Comparison of ENCODE assay signal across 38 mouse cellular contexts in the genomic region with DNA sequence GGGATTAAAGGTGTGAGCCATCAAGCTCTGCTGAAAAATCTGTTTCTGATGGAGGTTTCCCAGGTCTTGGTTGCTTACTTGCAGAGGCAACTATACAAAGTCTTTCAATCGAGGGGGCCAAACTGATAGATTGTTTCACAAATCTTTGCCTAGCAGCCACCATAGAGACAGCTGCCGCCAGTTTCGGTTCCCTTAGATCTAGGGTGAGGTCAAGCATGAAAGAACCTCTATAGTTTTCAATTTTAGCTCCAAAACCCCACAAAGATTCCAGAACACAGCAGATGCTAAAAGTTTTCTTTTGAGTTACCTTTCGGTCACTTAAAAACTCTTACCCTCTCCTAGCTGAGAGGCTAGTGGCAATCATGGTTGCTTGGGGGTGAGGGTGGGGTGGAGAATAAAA. TPM values are rescaled to one million over a fixed set of nuclear protein-coding genes. Genes with fewer than 3 reads are reported as not detected.
DNase-seq lines count a peak whose midpoint lies in the region; ATAC-seq lines count a peak whose summit lies in the region.
"Had no signal": no experiment of that assay in that cellular context is flagged by ENCODE, and none has a peak within 500 bp of the region (broad histone marks: within the 10 kb centered on the region; RNA-seq: fewer than 3 reads in every experiment).

No protein-coding gene starts in this region.

- no peak overlapping the region for H3K4me3 ChIP-seq in intestine, embryonic 14.5 days (ENCODE audit: low read depth, low read length)
- H3K4me3 ChIP-seq in intestine, embryonic 16.5 days (ENCODE audit: low read length) = no peak overlapping the region
- H3K4me3 ChIP-seq: forebrain, embryonic 12.5 days; heart, embryonic 12.5 days; limb, embryonic 10.5 days; limb, embryonic 15.5 days; liver, embryonic 13.5 days; midbrain, embryonic 12.5 days had no signal

- no peaks in the 10 kb centered on the region for H3K27me3 ChIP-seq in intestine, embryonic 14.5 days (replicated peaks; ENCODE audit: control insufficient read depth, insufficient read depth, low read length)
- no peaks in the 10 kb centered on the region for H3K27me3 ChIP-seq in intestine, embryonic 16.5 days (replicated peaks; ENCODE audit: control insufficient read depth, insufficient read depth, low read length)
- H3K27me3 ChIP-seq in splenic B cell, adult 2 months (ENCODE audit: control insufficient read depth, insufficient read depth, low read length, poor library complexity, severe bottlenecking) = no peaks in the 10 kb centered on the region
- H3K27me3 ChIP-seq: forebrain, embryonic 12.5 days; heart, embryonic 12.5 days; limb, embryonic 15.5 days; liver, embryonic 13.5 days; midbrain, embryonic 12.5 days had no signal

- H3K4me2 ChIP-seq in intestine, embryonic 14.5 days (ENCODE audit: low read length) = no peak overlapping the region
- no peak overlapping the region for H3K4me2 ChIP-seq in intestine, embryonic 16.5 days (ENCODE audit: low read depth, low read length)
- H3K4me2 ChIP-seq: forebrain, embryonic 12.5 days; heart, embryonic 12.5 days; hindbrain, embryonic 14.5 days; limb, embryonic 15.5 days; liver, embryonic 13.5 days; midbrain, embryonic 12.5 days had no signal

- ATAC-seq in intestine, embryonic 14.5 days (replicated peaks; ENCODE audit: low FRiP score, low TSS enrichment, low read depth) = no peak
- no peak for ATAC-seq in intestine, embryonic 16.5 days
- peak; percentile 48 for ATAC-seq in granulocyte monocyte progenitor cell, adult 5-6 weeks (replicated peaks; ENCODE audit: poor library complexity, severe bottlenecking)
- ATAC-seq: lung, postnatal 0 days had no signal

- peaks cover 36% of the 10 kb centered on the region for H3K4me1 ChIP-seq in intestine, embryonic 14.5 days (replicated peaks; ENCODE audit: control insufficient read depth, insufficient read depth, low read length)
- peaks cover 26% of the 10 kb centered on the region for H3K4me1 ChIP-seq in intestine, embryonic 16.5 days (ENCODE audit: control insufficient read depth, insufficient read depth, low read length)

- 90% methylated on average over 4 of the region's 4 CpGs for WGBS in intestine, embryonic 14.5 days
- WGBS in intestine, embryonic 16.5 days = 93% methylated on average over 4 of the region's 4 CpGs

- H3K9me3 ChIP-seq in intestine, embryonic 14.5 days (ENCODE audit: control insufficient read depth, low read length) = no peaks in the 10 kb centered on the region
- H3K9me3 ChIP-seq in intestine, embryonic 16.5 days (ENCODE audit: control insufficient read depth, low read length) = no peaks in the 10 kb centered on the region
- H3K9me3 ChIP-seq: forebrain, embryonic 12.5 days; heart, embryonic 12.5 days; limb, embryonic 10.5 days; limb, embryonic 15.5 days; liver, embryonic 13.5 days; midbrain, embryonic 12.5 days had no signal

- no peaks in the 10 kb centered on the region for H3K36me3 ChIP-seq in intestine, embryonic 14.5 days (ENCODE audit: control insufficient read depth, insufficient read depth, low read length)
- H3K36me3 ChIP-seq in intestine, embryonic 16.5 days (ENCODE audit: control insufficient read depth, insufficient read depth, low read length) = no peaks in the 10 kb centered on the region
- H3K36me3 ChIP-seq in splenic B cell, adult 2 months (ENCODE audit: control insufficient read depth, insufficient read depth, low read length, poor library complexity, severe bottlenecking) = no peaks in the 10 kb centered on the region
- H3K36me3 ChIP-seq: forebrain, embryonic 12.5 days; heart, embryonic 12.5 days; limb, embryonic 10.5 days; limb, embryonic 15.5 days; liver, embryonic 13.5 days; midbrain, embryonic 12.5 days had no signal

- peak; percentile 40 for DNase-seq in intestine, embryonic 14.5 days (ENCODE audit: low spot score)
- peak; percentile 69 to 73 for DNase-seq in spleen, postnatal 36 days (ENCODE audit: low spot score in 2 of 2)
- no peak for DNase-seq in spleen, postnatal 4 days (ENCODE audit: low spot score in 2 of 2)
- peak; percentile 72 for DNase-seq in splenic B cell, adult 2 months (ENCODE audit: low read depth, low spot score)
- no peak for DNase-seq in lung, postnatal 4 days
- no peak for DNase-seq in cerebellum, postnatal 14 days
- DNase-seq: adrenal gland, postnatal 36 days; cerebellum, adult 11 months; cerebellum, adult 9-10 months; gastrocnemius, postnatal 14 days; heart, postnatal 4 days; kidney, adult 8-10 months; kidney, postnatal 4 days; liver, embryonic 13.5 days; lung, adult 18-20 months; retina, postnatal 1 day; right cerebral cortex, postnatal 25 days; thymus, adult 18-20 months; thymus, postnatal 25 days had no signal

- no peak overlapping the region for H3K27ac ChIP-seq in intestine, embryonic 14.5 days (ENCODE audit: low read depth)
- no peak overlapping the region for H3K27ac ChIP-seq in intestine, embryonic 16.5 days (ENCODE audit: low read length)
- H3K27ac ChIP-seq: forebrain, embryonic 12.5 days; hindbrain, embryonic 14.5 days; kidney, postnatal 0 days; limb, embryonic 10.5 days; limb, embryonic 15.5 days; liver, embryonic 13.5 days; midbrain, embryonic 12.5 days; stomach, postnatal 0 days had no signal

- no peak overlapping the region for H3K9ac ChIP-seq in intestine, embryonic 14.5 days (ENCODE audit: low read length)
- no peak overlapping the region for H3K9ac ChIP-seq in intestine, embryonic 16.5 days (ENCODE audit: low read depth, low read length)
- H3K9ac ChIP-seq: forebrain, embryonic 12.5 days; heart, embryonic 12.5 days; hindbrain, embryonic 14.5 days; limb, embryonic 15.5 days; liver, embryonic 13.5 days; midbrain, embryonic 12.5 days had no signal

RNA-seq across cellular contexts. Expression of gene Ifnk, which starts 20.3 kb away (rescaled TPM):
- polyA plus RNA-seq in intestine, embryonic 14.5 days (2014; fragmentation: Nextera tagmentation; extraction: Ambion mirVana) = 0.23 and 0.70 TPM in 2 replicates
- polyA plus RNA-seq in intestine, embryonic 16.5 days (2015; fragmentation: Nextera tagmentation; extraction: Ambion mirVana) = 0.29 and 0.45 TPM in 2 replicates
- total RNA-seq in granulocyte monocyte progenitor cell, adult 5-6 weeks (2014; fragmentation: Nextera tagmentation) = not detected in 2 replicates
- total RNA-seq in granulocyte monocyte progenitor cell, adult 5-6 weeks (2017) = not detected in 2 replicates
- total RNA-seq: adrenal gland, adult 18-20 months; adrenal gland, postnatal 36 days; gastrocnemius, postnatal 14 days; heart, adult 18-20 months; heart, postnatal 4 days; left cerebral cortex, postnatal 10 days; megakaryocyte progenitor cell, adult 5-6 weeks had no signal
- polyA plus RNA-seq: cortical plate, adult 2 months; embryonic facial prominence, embryonic 14.5 days; heart, embryonic 12.5 days; heart, postnatal 0 days; kidney, postnatal 0 days; neural tube, embryonic 14.5 days had no signal

RNA-seq across cellular contexts. Expression of gene Mob3b, which starts 25.7 kb away (rescaled TPM):
- polyA plus RNA-seq in intestine, embryonic 14.5 days (2014; fragmentation: Nextera tagmentation; extraction: Ambion mirVana) = 21.2 and 21.3 TPM in 2 replicates
- 27.3 and 27.5 TPM in 2 replicates for polyA plus RNA-seq in intestine, embryonic 16.5 days (2015; fragmentation: Nextera tagmentation; extraction: Ambion mirVana)
- total RNA-seq in granulocyte monocyte progenitor cell, adult 5-6 weeks (2014; fragmentation: Nextera tagmentation) = 1.4 and 7.8 TPM in 2 replicates
- total RNA-seq in granulocyte monocyte progenitor cell, adult 5-6 weeks (2017) = 0.77 and 2.2 TPM in 2 replicates

Comparison
In these comparisons a context has a peak if more than half of its experiments do, and no peak if none do; other contexts are left out.
1. DNase-seq: peak in intestine, embryonic 14.5 days (single experiment), spleen, postnatal 36 days (2 of 2) and splenic B cell, adult 2 months (single experiment); none in spleen, postnatal 4 days (0 of 2), lung, postnatal 4 days (0 of 2) and cerebellum, postnatal 14 days (0 of 2).